23 mouse cellular contexts compared by ENCODE assay signal in the genomic region with DNA sequence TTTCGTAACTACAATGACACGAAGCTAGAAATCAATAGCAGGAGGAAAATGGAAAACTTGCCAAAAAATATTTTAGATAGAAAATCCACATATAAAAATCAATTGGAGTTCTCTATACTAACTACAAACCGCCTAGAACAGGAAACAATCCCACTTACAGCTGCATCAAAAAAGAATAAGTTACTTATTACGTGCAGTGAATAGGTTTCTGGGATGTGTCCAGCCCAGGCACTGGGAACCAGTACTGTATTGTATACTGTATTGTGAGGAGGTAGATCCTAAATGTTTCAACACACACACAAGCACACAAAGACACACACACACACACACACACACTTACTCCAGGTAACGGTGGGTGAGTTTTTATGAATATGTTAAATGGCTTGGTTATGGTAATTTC. TPM values are rescaled to one million over a fixed set of nuclear protein-coding genes. Genes with fewer than 3 reads are reported as not detected.
DNase-seq lines count a peak whose midpoint lies in the region; ATAC-seq and TF ChIP-seq lines count a peak whose summit lies in the region.
"Had no signal": no experiment of that assay in that cellular context is flagged by ENCODE, and none has a peak within 500 bp of the region (broad histone marks: within the 10 kb centered on the region; RNA-seq: fewer than 3 reads in every experiment).

No protein-coding gene starts in this region.

- peak; percentile 37 for DNase-seq in kidney, adult 2 months
- no peak for DNase-seq in kidney, postnatal 25 days
- peak; percentile 26 for DNase-seq in kidney, postnatal 14 days
- no peak for DNase-seq in lung, adult 18-20 months
- no peak for DNase-seq in ovary, postnatal 36 days (ENCODE audit: low spot score)
- DNase-seq: adrenal gland, postnatal 14 days; cerebellum, adult 11 months; cerebellum, adult 9-10 months; cerebellum, postnatal 36 days; gastrocnemius, postnatal 10 days; heart, postnatal 14 days; layer of hippocampus, adult 9-11 months; lung, postnatal 10 days; right cerebral cortex, postnatal 4 days; thymus, postnatal 4 days had no signal

- no peaks in the 10 kb centered on the region for H3K36me3 ChIP-seq in kidney, adult 2 months (ENCODE audit: control insufficient read depth, insufficient read depth, low read length)
- no peaks in the 10 kb centered on the region for H3K36me3 ChIP-seq in kidney, embryonic 14.5 days (ENCODE audit: control insufficient read depth, insufficient read depth, low read length)
- no peaks in the 10 kb centered on the region for H3K36me3 ChIP-seq in lung, embryonic 16.5 days (ENCODE audit: control insufficient read depth, insufficient read depth, low read length)
- H3K36me3 ChIP-seq in stomach, embryonic 15.5 days = no peaks in the 10 kb centered on the region
- H3K36me3 ChIP-seq: hindbrain, embryonic 12.5 days; midbrain, embryonic 10.5 days; midbrain, embryonic 15.5 days; neural tube, embryonic 12.5 days had no signal

- TF ChIP-seq CTCF in kidney, adult 2 months (conservative IDR thresholded peaks at IDR 0.05; ENCODE audit: insufficient read depth, insufficient read length, low read depth, low read length) = no peak

- no peak overlapping the region for H3K4me3 ChIP-seq in kidney, adult 2 months (ENCODE audit: insufficient read depth, low read depth, low read length)
- H3K4me3 ChIP-seq in kidney, embryonic 14.5 days (ENCODE audit: low read length) = no peak overlapping the region
- H3K4me3 ChIP-seq in lung, embryonic 16.5 days (ENCODE audit: low read length) = no peak overlapping the region
- no peak overlapping the region for H3K4me3 ChIP-seq in stomach, embryonic 15.5 days (replicated peaks)
- H3K4me3 ChIP-seq: forebrain, embryonic 13.5 days; hindbrain, embryonic 12.5 days; midbrain, embryonic 10.5 days; midbrain, embryonic 15.5 days; neural tube, embryonic 12.5 days had no signal

- peak overlapping the region; percentile 92 for H3K27ac ChIP-seq in kidney, adult 2 months (ENCODE audit: insufficient read depth, low read depth, low read length)
- H3K27ac ChIP-seq in kidney, embryonic 14.5 days (ENCODE audit: low read depth, low read length) = no peak overlapping the region; the same call in 1 of the 2 replicates
- H3K27ac ChIP-seq in lung, embryonic 16.5 days (ENCODE audit: low read length) = no peak overlapping the region
- no peak overlapping the region for H3K27ac ChIP-seq in stomach, embryonic 15.5 days
- H3K27ac ChIP-seq: forebrain, embryonic 13.5 days; hindbrain, embryonic 12.5 days; midbrain, embryonic 10.5 days; midbrain, embryonic 15.5 days; neural tube, embryonic 12.5 days had no signal

- peaks cover 12% of the 10 kb centered on the region; the same call in 1 of the 2 replicates for H3K4me1 ChIP-seq in kidney, adult 2 months (ENCODE audit: control insufficient read depth, insufficient read depth, low read length)
- no peaks in the 10 kb centered on the region for H3K4me1 ChIP-seq in kidney, embryonic 14.5 days (ENCODE audit: control insufficient read depth, insufficient read depth, low read length)
- peaks cover 15% of the 10 kb centered on the region for H3K4me1 ChIP-seq in lung, embryonic 16.5 days (replicated peaks; ENCODE audit: control insufficient read depth, insufficient read depth, low read length)
- H3K4me1 ChIP-seq in stomach, embryonic 15.5 days = no peaks in the 10 kb centered on the region

- 57% methylated on average over 5 of the region's 5 CpGs for WGBS in kidney, adult 2 months
- WGBS in kidney, embryonic 14.5 days = 77% methylated on average over 5 of the region's 5 CpGs
- 58% methylated on average over 5 of the region's 5 CpGs for WGBS in lung, embryonic 16.5 days
- 65% methylated on average over 5 of the region's 5 CpGs for WGBS in stomach, embryonic 15.5 days

- H3K4me2 ChIP-seq in kidney, embryonic 14.5 days (replicated peaks; ENCODE audit: low read depth, low read length) = no peak overlapping the region
- no peak overlapping the region; the same call in 1 of the 2 replicates for H3K4me2 ChIP-seq in lung, embryonic 16.5 days (ENCODE audit: low read depth, low read length)
- H3K4me2 ChIP-seq in stomach, embryonic 15.5 days = no peak overlapping the region
- H3K4me2 ChIP-seq: forebrain, embryonic 13.5 days; hindbrain, embryonic 12.5 days; midbrain, embryonic 15.5 days; neural tube, embryonic 12.5 days had no signal

- no peak overlapping the region for H3K9ac ChIP-seq in kidney, embryonic 14.5 days (ENCODE audit: low read depth, low read length)
- H3K9ac ChIP-seq in lung, embryonic 16.5 days (ENCODE audit: low read length) = no peak overlapping the region
- no peak overlapping the region for H3K9ac ChIP-seq in stomach, embryonic 15.5 days
- H3K9ac ChIP-seq: forebrain, embryonic 13.5 days; hindbrain, embryonic 12.5 days; midbrain, embryonic 15.5 days; neural tube, embryonic 12.5 days had no signal

- no peaks in the 10 kb centered on the region for H3K9me3 ChIP-seq in kidney, embryonic 14.5 days (ENCODE audit: control insufficient read depth, low read length)
- H3K9me3 ChIP-seq in lung, embryonic 16.5 days (ENCODE audit: control insufficient read depth, low read length) = no peaks in the 10 kb centered on the region
- H3K9me3 ChIP-seq in stomach, embryonic 15.5 days = no peaks in the 10 kb centered on the region
- H3K9me3 ChIP-seq: forebrain, embryonic 13.5 days; hindbrain, embryonic 12.5 days; midbrain, embryonic 10.5 days; midbrain, embryonic 15.5 days; neural tube, embryonic 12.5 days had no signal

- TF ChIP-seq POLR2A in kidney, adult 2 months (IDR thresholded peaks at IDR 0.05; ENCODE audit: low read depth, low read length) = no peak

- ATAC-seq in kidney, embryonic 14.5 days (ENCODE audit: low FRiP score, low TSS enrichment) = no peak
- ATAC-seq in lung, embryonic 16.5 days (ENCODE audit: low read depth) = peak; percentile 48; the same call in 1 of the 2 replicates
- ATAC-seq in stomach, embryonic 15.5 days (ENCODE audit: insufficient read depth, low FRiP score, low read depth) = peak; percentile 65; the same call in 1 of the 2 replicates
- ATAC-seq: forebrain, embryonic 13.5 days; midbrain, embryonic 15.5 days had no signal

- H3K27me3 ChIP-seq in kidney, adult 2 months (replicated peaks; ENCODE audit: control insufficient read depth, insufficient read depth, low read length) = no peaks in the 10 kb centered on the region
- no peaks in the 10 kb centered on the region for H3K27me3 ChIP-seq in kidney, embryonic 14.5 days (ENCODE audit: control insufficient read depth, insufficient read depth, low read length)
- no peaks in the 10 kb centered on the region for H3K27me3 ChIP-seq in lung, embryonic 16.5 days (ENCODE audit: control insufficient read depth, insufficient read depth, low read depth, low read length)
- no peaks in the 10 kb centered on the region for H3K27me3 ChIP-seq in stomach, embryonic 15.5 days (replicated peaks)
- H3K27me3 ChIP-seq: forebrain, embryonic 13.5 days; hindbrain, embryonic 12.5 days; midbrain, embryonic 15.5 days; neural tube, embryonic 12.5 days had no signal

RNA-seq across cellular contexts. Expression of a gene that starts 32.8 kb away (rescaled TPM):
- polyA plus RNA-seq in kidney, adult 2 months (2012; rRNA removed) = 19.9 and 25.9 TPM in 2 replicates
- polyA plus RNA-seq in kidney, embryonic 14.5 days (2014; fragmentation: Nextera tagmentation; extraction: Ambion mirVana) = 10.8 and 11.7 TPM in 2 replicates
- 15.2 and 15.8 TPM in 2 replicates for polyA plus RNA-seq in lung, embryonic 16.5 days (2015; fragmentation: Nextera tagmentation; extraction: Ambion mirVana)
- polyA plus RNA-seq in stomach, embryonic 15.5 days (2015; fragmentation: Nextera tagmentation; extraction: Ambion mirVana) = 3.5 and 4.2 TPM in 2 replicates

Comparison
In these comparisons a context has a peak if more than half of its experiments do, and no peak if none do; other contexts are left out.
1. DNase-seq: peak in kidney, adult 2 months (single experiment) and kidney, postnatal 14 days (single experiment); none in kidney, postnatal 25 days (0 of 2), lung, adult 18-20 months (0 of 2) and ovary, postnatal 36 days (single experiment).